Mouse (Mus musculus) forebrain, embryonic 10.5 days (tissue): ENCODE data around the gene Ttc26. TPM values are rescaled to one million over a fixed set of nuclear protein-coding genes. Genes with fewer than 3 reads are reported as not detected.
"Not testable (repeated sequence)": the region's sequence is repeated elsewhere in the genome, so short reads cannot be mapped to it uniquely, and the experiment has no call there.

Source experiments
- DNase-seq: peaks from one replicate; pipeline ENCODE4 v3.0.0-alpha.2; 2017; ENCODE audit warnings: low spot score; ENCODE audit errors: extremely low spot score
- H3K27ac ChIP-seq: fragments of 300-500 bp; sonication (generic); 2 replicates; pipeline ENCODE4 v1.5.1; 2016; ENCODE audit warnings: mild to moderate bottlenecking
- H3K27me3 ChIP-seq: fragments of 300-500 bp; sonication (generic); 2 replicates; pipeline ENCODE4 v1.6.1; 2016; ENCODE audit warnings: mild to moderate bottlenecking; ENCODE audit not compliant: poor library complexity, severe bottlenecking
- H3K36me3 ChIP-seq: fragments of 300-500 bp; sonication (generic); replicated peaks from 2 replicates; pipeline ENCODE4 v1.6.1; 2016; ENCODE audit warnings: mild to moderate bottlenecking, moderate library complexity
- H3K4me1 ChIP-seq: fragments of 300-500 bp; sonication (generic); 2 replicates; pipeline ENCODE4 v1.6.1; 2016
- H3K4me3 ChIP-seq: fragments of 300-500 bp; sonication (generic); 2 replicates; pipeline ENCODE4 v1.5.1; 2016; ENCODE audit warnings: mild to moderate bottlenecking, moderate library complexity
- H3K9me3 ChIP-seq: fragments of 300-500 bp; sonication (generic); 2 replicates; pipeline ENCODE4 v1.6.1; 2016; ENCODE audit warnings: mild to moderate bottlenecking, moderate library complexity
- WGBS: fragments of 180-500 bp; shearing (Covaris S2); methylation state at CpG from one replicate; pipeline ENCODE4 v1.1.7; 2016; 5-methylcytosine and 5-hydroxymethylcytosine counted together
- polyA plus RNA-seq: library from polyadenylated mRNA; unstranded; fragments of >200 nt; fragmentation: Nextera tagmentation; extraction: Ambion mirVana; gene quantifications from 2 replicates; pipeline ENCODE4 v1.2.1, GENCODE M21; 2016

The Ttc26 gene
- polyA plus RNA-seq, 1 experiment from 2014 or later: 15.2 TPM

DNA sequence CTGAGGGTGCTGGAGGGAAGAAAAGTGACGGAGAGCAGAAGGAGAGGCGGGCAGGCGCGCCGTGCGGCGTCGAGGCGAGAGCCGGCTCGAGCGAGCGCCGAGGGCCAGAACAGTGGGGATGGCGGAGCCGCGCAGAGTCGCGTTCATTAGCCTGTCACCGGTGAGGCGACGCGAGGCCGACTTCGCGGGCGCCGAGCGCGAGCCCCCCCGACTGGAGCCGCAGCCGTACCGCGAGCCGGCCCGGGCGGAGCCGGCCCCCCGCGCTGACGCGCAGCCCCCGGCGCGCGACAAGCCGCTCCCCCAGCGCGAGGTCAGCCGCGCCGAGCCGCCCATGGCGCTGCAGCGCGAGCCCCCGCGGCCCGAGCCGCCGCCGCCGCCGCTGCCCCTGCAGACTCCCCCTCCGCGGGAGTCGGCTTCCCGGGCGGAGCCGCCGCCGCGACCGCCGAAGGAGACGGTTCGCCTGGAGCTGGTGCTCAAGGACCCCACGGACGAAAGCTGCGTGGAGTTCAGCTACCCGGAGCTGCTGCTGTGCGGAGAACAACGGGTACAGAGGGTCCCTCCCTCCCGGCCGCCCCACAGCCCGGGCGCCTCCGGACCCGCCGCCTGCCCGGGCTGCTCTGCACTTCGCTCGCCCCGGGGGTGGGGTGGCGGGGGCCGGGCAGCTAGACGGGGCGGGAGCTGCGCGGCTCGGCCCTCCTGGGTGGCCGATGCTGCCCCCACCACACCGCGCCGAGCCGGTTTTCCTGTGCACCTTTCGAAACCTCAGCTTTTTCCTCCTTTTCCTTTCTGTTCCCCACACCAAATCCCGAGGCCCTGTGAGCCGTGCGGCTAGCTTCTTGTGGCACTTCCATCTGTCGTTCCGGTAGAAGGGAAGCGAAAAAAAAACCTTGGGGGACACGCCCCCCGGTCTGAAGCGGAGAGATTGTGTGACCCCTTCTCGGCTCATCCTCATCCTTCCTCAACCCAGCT is 53.1 kb downstream of the Ttc26 start:
- Histone ChIP-seq H3K27me3 (no peaks in the 10 kb centered on the region), H3K4me1 (peaks cover 22% of the 10 kb centered on the region), H3K4me3 (peak overlapping the region; percentile 98), H3K9me3 (no peaks in the 10 kb centered on the region), H3K36me3 (no peaks in the 10 kb centered on the region), H3K27ac (peak overlapping the region; percentile 98)
- under 1% methylated on average over 117 of the region's 118 CpGs for WGBS
- DNase-seq: peak; percentile 55

DNA sequence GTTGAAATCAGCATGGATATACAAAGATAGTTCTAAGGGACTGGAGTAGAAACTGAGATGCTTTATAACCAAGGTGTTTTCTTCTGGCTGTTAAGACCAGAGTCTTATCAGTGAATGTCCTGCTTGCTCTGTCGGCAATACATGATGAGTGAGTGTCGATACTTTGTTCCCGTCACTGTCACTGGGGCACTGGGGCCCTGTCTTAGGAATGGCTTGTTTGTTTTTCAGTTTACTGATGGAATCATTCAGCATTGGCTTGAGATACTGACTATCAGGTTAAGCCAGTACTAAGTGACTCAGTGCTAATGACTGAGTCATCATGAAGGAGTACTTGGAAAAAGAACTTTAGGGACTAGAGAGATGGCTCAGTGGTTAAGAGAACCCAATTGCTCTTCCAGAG is 62.6 kb downstream of the Ttc26 start:
- H3K9me3 ChIP-seq: no peaks in the 10 kb centered on the region
- H3K4me3 ChIP-seq: no peak overlapping the region
- no peak overlapping the region for H3K27ac ChIP-seq
- 98% methylated on average over 3 of the region's 3 CpGs for WGBS
- no peaks in the 10 kb centered on the region for H3K4me1 ChIP-seq
- no peak for DNase-seq
- peaks cover 63% of the 10 kb centered on the region for H3K36me3 ChIP-seq
- no peaks in the 10 kb centered on the region for H3K27me3 ChIP-seq

DNA sequence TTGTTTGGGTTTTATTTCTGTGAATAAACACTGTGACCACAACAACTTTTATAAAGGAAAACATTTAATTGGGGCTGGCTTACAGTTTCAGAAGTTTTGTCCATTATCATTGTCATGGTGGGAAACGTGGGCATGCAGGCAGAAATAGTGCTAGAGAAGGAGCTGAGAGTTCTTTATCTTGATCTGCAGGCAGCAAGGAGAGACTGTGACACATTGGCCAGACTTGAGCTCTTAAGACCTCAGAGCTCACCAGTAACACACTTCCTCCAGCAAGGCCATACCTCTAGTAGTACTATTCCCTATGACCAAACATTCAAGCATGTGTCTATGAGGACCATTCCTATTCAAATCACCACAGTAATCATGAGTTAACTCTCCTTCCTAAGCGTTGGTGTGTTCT is 67.0 kb downstream of the Ttc26 start:
- Histone ChIP-seq H3K36me3 (peaks cover 82% of the 10 kb centered on the region), H3K4me3 (no peak overlapping the region), H3K4me1 (no peaks in the 10 kb centered on the region), H3K9me3 (no peaks in the 10 kb centered on the region), H3K27me3 (no peaks in the 10 kb centered on the region), H3K27ac (no peak overlapping the region)
- WGBS: 85% methylated on average over 2 of the region's 2 CpGs
- no peak for DNase-seq

DNA sequence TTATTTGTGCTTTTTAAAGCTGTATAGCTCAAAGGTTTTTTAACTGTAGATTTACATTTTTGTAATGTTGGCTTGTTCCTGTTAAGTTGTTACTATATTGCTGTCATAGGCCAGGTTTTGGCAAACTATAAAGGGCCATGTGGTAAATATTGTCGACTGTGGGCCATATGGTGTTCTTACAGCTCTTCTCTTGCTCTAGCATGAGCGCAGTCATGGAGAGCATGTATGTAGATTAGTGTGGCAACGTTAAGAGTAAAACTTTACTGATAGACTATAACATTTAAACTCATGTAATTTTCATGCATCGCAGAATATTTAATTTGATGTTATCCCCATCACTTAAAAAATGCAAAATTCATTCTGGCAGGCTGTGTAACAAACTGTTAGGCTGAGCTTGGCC is 71.8 kb downstream of the Ttc26 start:
- Histone ChIP-seq H3K9me3 (no peaks in the 10 kb centered on the region), H3K27me3 (no peaks in the 10 kb centered on the region), H3K27ac (no peak overlapping the region), H3K4me1 (no peaks in the 10 kb centered on the region), H3K36me3 (peaks cover 97% of the 10 kb centered on the region), H3K4me3 (no peak overlapping the region)
- DNase-seq: no peak
- WGBS: 96% methylated on average over 4 of the region's 4 CpGs

DNA sequence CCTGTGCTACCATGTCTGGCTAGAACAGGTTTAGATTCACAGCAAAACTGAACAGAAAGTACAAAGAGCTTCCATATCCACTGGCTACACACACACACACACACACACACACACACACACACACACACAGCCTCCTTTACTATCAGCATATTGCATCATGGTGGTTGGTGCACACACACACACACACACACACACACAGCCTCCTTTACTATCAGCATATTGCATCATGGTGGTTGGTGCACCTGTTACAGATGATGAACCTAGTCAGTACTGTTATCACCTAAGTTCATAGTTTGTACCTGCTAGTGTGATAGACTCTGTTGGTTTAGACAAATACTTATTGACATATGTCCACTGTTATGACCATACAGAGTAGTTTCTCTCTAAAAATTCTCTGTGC is 75.2 kb downstream of the Ttc26 start:
- not testable (repeated sequence) for H3K4me1 ChIP-seq, H3K4me3 ChIP-seq, H3K27ac ChIP-seq, H3K9me3 ChIP-seq, H3K27me3 ChIP-seq, DNase-seq
- peaks cover 83% of the 10 kb centered on the region for H3K36me3 ChIP-seq

DNA sequence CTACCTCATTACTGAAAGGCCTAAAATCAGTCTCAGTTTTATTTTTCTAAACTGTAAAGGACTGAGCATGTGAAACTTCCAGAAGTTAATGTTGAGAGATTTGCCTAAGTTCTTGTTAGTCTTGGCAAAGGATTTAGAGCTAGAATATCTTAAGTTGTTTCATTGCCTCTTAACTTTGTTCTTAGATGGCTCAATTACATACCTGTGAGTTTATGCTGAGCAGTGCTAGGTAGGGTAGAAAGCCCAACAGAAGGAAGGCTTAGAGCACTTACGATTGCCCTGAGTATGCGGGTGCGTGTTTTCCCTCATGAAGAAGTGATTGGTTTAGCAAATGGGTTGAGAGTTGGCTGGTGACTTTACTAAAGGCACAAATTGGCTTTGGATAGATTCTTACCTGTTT is 76.8 kb downstream of the Ttc26 start:
- no peak overlapping the region for H3K27ac ChIP-seq
- peaks cover 82% of the 10 kb centered on the region for H3K36me3 ChIP-seq
- no peaks in the 10 kb centered on the region for H3K9me3 ChIP-seq
- H3K4me1 ChIP-seq: no peaks in the 10 kb centered on the region
- H3K27me3 ChIP-seq: no peaks in the 10 kb centered on the region
- DNase-seq: no peak
- WGBS: over 99% methylated on average over 3 of the region's 3 CpGs
- no peak overlapping the region for H3K4me3 ChIP-seq

DNA sequence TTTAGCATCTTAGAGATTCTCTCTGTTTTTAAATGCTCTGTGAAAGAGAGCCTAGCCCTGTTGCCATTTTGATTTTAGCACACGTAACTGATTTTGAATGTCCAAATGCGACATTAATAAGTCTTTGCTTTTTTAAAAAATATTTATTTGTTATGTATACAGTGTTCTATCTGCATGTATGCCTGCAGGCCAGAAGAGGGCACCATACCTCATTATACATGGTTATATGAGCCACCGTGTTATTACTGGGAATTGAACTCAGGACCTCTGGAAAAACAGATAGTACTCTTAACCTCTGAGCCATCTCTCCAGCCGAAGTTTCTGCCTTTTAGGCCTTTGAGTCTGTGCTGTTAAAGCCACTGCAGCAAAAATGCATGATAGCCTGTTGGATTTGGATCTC is 88.3 kb downstream of the Ttc26 start:
- peaks cover 75% of the 10 kb centered on the region for H3K36me3 ChIP-seq
- no peak overlapping the region for H3K4me3 ChIP-seq
- WGBS: 89% methylated on average over 4 of the region's 4 CpGs
- H3K9me3 ChIP-seq: peaks cover 5% of the 10 kb centered on the region; the same call in 1 of the 2 replicates
- H3K27me3 ChIP-seq: no peaks in the 10 kb centered on the region
- H3K4me1 ChIP-seq: no peaks in the 10 kb centered on the region
- H3K27ac ChIP-seq: no peak overlapping the region
- no peak for DNase-seq

Other genes starting within 250 kb of the Ttc26 start
- 5.4 and 6.3 TPM in 2 replicates for gene D630045J12Rik, start 127.5 kb upstream of the Ttc26 start, polyA plus RNA-seq
- 14.0 and 14.3 TPM in 2 replicates for gene Zc3hav1l, start 82.2 kb upstream of the Ttc26 start, polyA plus RNA-seq
- 2.0 and 2.2 TPM in 2 replicates for gene Zc3hav1, start 26.9 kb upstream of the Ttc26 start, polyA plus RNA-seq
- 13.1 and 15.3 TPM in 2 replicates for gene Ubn2, start 52.5 kb downstream of the Ttc26 start, polyA plus RNA-seq
- 122 and 125 TPM in 2 replicates for gene Fmc1, start 152.0 kb downstream of the Ttc26 start, polyA plus RNA-seq
- gene Luc7l2, start 169.9 kb downstream of the Ttc26 start, polyA plus RNA-seq: 34.7 and 36.8 TPM in 2 replicates